Mouse (Mus musculus) B cell, adult (primary cell): ENCODE data around the gene Olfr1029. TPM values are rescaled to one million over a fixed set of nuclear protein-coding genes. Genes with fewer than 3 reads are reported as not detected.

Experiments used
- total RNA-seq: library from RNA; stranded (reverse); gene quantifications from 4 replicates; pipeline ENCODE4 v1.2.4, GENCODE M21; 2023; ENCODE audit not compliant: inconsistent age

Gene Olfr1029
- 0.12 TPM in 1 of 4 replicates, not detected in the others for total RNA-seq

GRCm38 (mm10) chr2:85973595-85973994 is at the start of gene Olfr1029:
TSS of gene Olfr1029 (plus strand) at chr2:85973895.

GRCm38 (mm10) chr2:85950137-85950536 is 23.6 kb upstream of the Olfr1029 start, which contains the start of gene Olfr1028:
TSS of gene Olfr1028 (plus strand) at chr2:85950437.

GRCm38 (mm10) chr2:85978976-85979375 is 5.3 kb downstream of the Olfr1029 start, which contains the start of gene Olfr1030:
TSS of gene Olfr1030 (plus strand) at chr2:85979276.

GRCm38 (mm10) chr2:85990004-85990403 is 16.3 kb downstream of the Olfr1029 start, which contains the start of gene Olfr1031:
TSS of gene Olfr1031 (plus strand) at chr2:85990304.

GRCm38 (mm10) chr2:86005240-86005639 is 31.5 kb downstream of the Olfr1029 start, which contains the start of gene Olfr1032:
TSS of gene Olfr1032 (plus strand) at chr2:86005540.

GRCm38 (mm10) chr2:86020406-86020805 is 46.7 kb downstream of the Olfr1029 start, which contains the start of gene Olfr1033:
TSS of gene Olfr1033 (plus strand) at chr2:86020633.

Other genes starting within 250 kb of the Olfr1029 start
- not detected in 4 replicates for gene Olfr1012, start 211.1 kb upstream of the Olfr1029 start, total RNA-seq
- gene Olfr1013, start 206.8 kb upstream of the Olfr1029 start, total RNA-seq = not detected in 4 replicates
- not detected in 4 replicates for gene Olfr1014, start 201.2 kb upstream of the Olfr1029 start, total RNA-seq
- gene Olfr1015, start 191.9 kb upstream of the Olfr1029 start, total RNA-seq = not detected in 4 replicates
- not detected in 4 replicates for gene Olfr1016, start 171.4 kb upstream of the Olfr1029 start, total RNA-seq
- not detected in 4 replicates for gene Olfr1018, start 155.4 kb upstream of the Olfr1029 start, total RNA-seq
- gene Olfr1019, start 128.4 kb upstream of the Olfr1029 start, total RNA-seq = not detected in 4 replicates
- gene Olfr1020, start 126.9 kb upstream of the Olfr1029 start, total RNA-seq = not detected in 4 replicates
- gene Olfr1022, start 105.3 kb upstream of the Olfr1029 start, total RNA-seq = not detected in 4 replicates
- not detected in 4 replicates for gene Olfr1023, start 88.3 kb upstream of the Olfr1029 start, total RNA-seq
- not detected in 4 replicates for gene Olfr1024, start 68.8 kb upstream of the Olfr1029 start, total RNA-seq
- gene Olfr1025-ps1, start 58.7 kb upstream of the Olfr1029 start, total RNA-seq = not detected in 4 replicates
- not detected in 4 replicates for gene Olfr1026, start 52.3 kb upstream of the Olfr1029 start, total RNA-seq
- gene Olfr1028, start 23.5 kb upstream of the Olfr1029 start, total RNA-seq = not detected in 4 replicates
- not detected in 4 replicates for gene Olfr1030, start 5.4 kb downstream of the Olfr1029 start, total RNA-seq
- not detected in 4 replicates for gene Olfr1031, start 16.4 kb downstream of the Olfr1029 start, total RNA-seq
- gene Olfr1032, start 31.6 kb downstream of the Olfr1029 start, total RNA-seq = not detected in 4 replicates
- gene Olfr1033, start 46.7 kb downstream of the Olfr1029 start, total RNA-seq = not detected in 4 replicates
- not detected in 4 replicates for gene Olfr1034, start 72.0 kb downstream of the Olfr1029 start, total RNA-seq
- gene Olfr1036, start 100.1 kb downstream of the Olfr1029 start, total RNA-seq = not detected in 4 replicates
- not detected in 4 replicates for gene Olfr1037, start 113.5 kb downstream of the Olfr1029 start, total RNA-seq
- not detected in 4 replicates for gene Olfr1039, start 162.0 kb downstream of the Olfr1029 start, total RNA-seq
- gene Olfr1040, start 172.8 kb downstream of the Olfr1029 start, total RNA-seq = not detected in 4 replicates
- gene Olfr1042, start 187.9 kb downstream of the Olfr1029 start, total RNA-seq = not detected in 4 replicates
- not detected in 4 replicates for gene Olfr1043, start 193.6 kb downstream of the Olfr1029 start, total RNA-seq
- not detected in 4 replicates for gene Olfr1044, start 203.9 kb downstream of the Olfr1029 start, total RNA-seq
- not detected in 4 replicates for gene Olfr52, start 211.8 kb downstream of the Olfr1029 start, total RNA-seq
- gene Olfr1045, start 229.1 kb downstream of the Olfr1029 start, total RNA-seq = not detected in 4 replicates
- not detected in 4 replicates for gene Olfr1046, start 245.4 kb downstream of the Olfr1029 start, total RNA-seq